Comparison of ENCODE assay signal across 8 mouse cellular contexts in the genomic region with DNA sequence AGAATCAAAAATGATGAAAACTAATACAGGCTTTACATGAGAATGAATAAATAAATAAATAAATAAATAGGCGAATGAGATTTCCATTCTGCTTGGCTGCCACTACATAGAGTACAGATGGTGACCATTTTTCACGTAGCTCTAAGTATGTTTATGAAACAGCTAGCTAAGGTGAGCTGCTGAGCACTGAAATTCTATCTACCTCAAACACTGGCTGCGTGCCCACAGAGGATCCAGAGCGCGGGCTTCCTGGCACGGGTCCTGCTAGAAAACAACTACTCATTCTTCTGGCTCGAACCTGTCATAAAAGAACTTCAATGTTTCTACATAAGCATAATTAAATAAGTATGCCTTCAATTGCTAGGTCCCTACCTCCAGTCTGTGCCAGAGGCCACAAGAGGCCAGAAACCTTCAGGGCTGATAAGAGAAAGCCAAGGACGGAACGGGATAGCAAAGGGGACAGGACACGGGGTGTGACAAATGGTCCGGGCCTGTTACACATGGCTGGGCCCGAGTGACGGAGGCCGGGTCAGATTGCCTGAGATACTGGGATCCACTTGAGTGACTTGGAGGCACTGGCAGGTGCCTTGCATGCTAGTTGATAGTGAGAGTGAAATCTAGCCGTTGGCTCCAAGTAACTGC. TPM values are rescaled to one million over a fixed set of nuclear protein-coding genes. Genes with fewer than 3 reads are reported as not detected.
DNase-seq lines count a peak whose midpoint lies in the region; ATAC-seq lines count a peak whose summit lies in the region.

No protein-coding gene starts in this region.

- no peaks in the 10 kb centered on the region for H3K9me3 ChIP-seq in limb, embryonic 12.5 days
- H3K9me3 ChIP-seq in limb, embryonic 10.5 days (replicated peaks), result no peaks in the 10 kb centered on the region

- peak; percentile 31; the same call in 1 of the 2 replicates for ATAC-seq in limb, embryonic 12.5 days (ENCODE audit: insufficient number of reproducible peaks, insufficient read depth, low FRiP score, low TSS enrichment, low read depth)

- H3K4me2 ChIP-seq in limb, embryonic 12.5 days, result 0 out of 2 replicates have a peak overlapping the region, but pooled peaks have one; percentile 8

- H3K4me1 ChIP-seq in limb, embryonic 12.5 days (replicated peaks), result peaks cover 31% of the 10 kb centered on the region
- H3K4me1 ChIP-seq in limb, embryonic 10.5 days, result peaks cover 10% of the 10 kb centered on the region

- 67% methylated on average over 15 of the region's 15 CpGs for WGBS in limb, embryonic 12.5 days
- 87% methylated on average over 15 of the region's 15 CpGs for WGBS in limb, embryonic 10.5 days

- DNase-seq in limb, embryonic 10.5 days (ENCODE audit: low spot score), result no peak
- peak; percentile 78 for DNase-seq in cerebellum, adult 9-11 months
- peak; percentile 56 for DNase-seq in kidney, adult 18-20 months
- DNase-seq in skeletal muscle tissue, adult 2 months (ENCODE audit: low read depth, low spot score), result peak; percentile 47
- no peak for DNase-seq in yolk sac, embryonic 10.5 days (ENCODE audit: low spot score)
- DNase-seq in neural tube, embryonic 10.5 days (ENCODE audit: extremely low spot score, low spot score), result no peak
- no peak for DNase-seq in embryo, embryonic 9.5 days (ENCODE audit: extremely low spot score)

- H3K9ac ChIP-seq in limb, embryonic 12.5 days (replicated peaks), result no peak overlapping the region

- H3K27me3 ChIP-seq in limb, embryonic 12.5 days, result no peaks in the 10 kb centered on the region
- no peaks in the 10 kb centered on the region for H3K27me3 ChIP-seq in limb, embryonic 10.5 days (ENCODE audit: low read depth, poor library complexity, severe bottlenecking)

- H3K4me3 ChIP-seq in limb, embryonic 12.5 days (replicated peaks), result no peak overlapping the region
- H3K4me3 ChIP-seq in limb, embryonic 10.5 days, result no peak overlapping the region

- H3K27ac ChIP-seq in limb, embryonic 12.5 days, result peak overlapping the region; percentile 73; the same call in 1 of the 2 replicates
- no peak overlapping the region for H3K27ac ChIP-seq in limb, embryonic 10.5 days

- H3K36me3 ChIP-seq in limb, embryonic 12.5 days, result no peaks in the 10 kb centered on the region
- no peaks in the 10 kb centered on the region for H3K36me3 ChIP-seq in limb, embryonic 10.5 days

RNA-seq across cellular contexts. Expression of gene Galnt7, which starts 37.7 kb away (rescaled TPM):
- 15.8 and 16.7 TPM in 2 replicates for polyA plus RNA-seq in limb, embryonic 12.5 days (2016; fragmentation: Nextera tagmentation; extraction: Ambion mirVana)
- 26.4 and 29.3 TPM in 2 replicates for polyA plus RNA-seq in limb, embryonic 10.5 days (2016; fragmentation: Nextera tagmentation; extraction: Ambion mirVana)

Comparison
In these comparisons a context has a peak if more than half of its experiments do, and no peak if none do; other contexts are left out.
1. DNase-seq: peak in cerebellum, adult 9-11 months (single experiment), kidney, adult 18-20 months (single experiment) and skeletal muscle tissue, adult 2 months (single experiment); none in limb, embryonic 10.5 days (single experiment), yolk sac, embryonic 10.5 days (single experiment), neural tube, embryonic 10.5 days (single experiment) and embryo, embryonic 9.5 days (single experiment).